Mouse (Mus musculus): ENCODE results near the gene Clns1a. TPM values are rescaled to one million over a fixed set of nuclear protein-coding genes. Genes with fewer than 3 reads are reported as not detected.

The Clns1a gene
- polyA plus RNA-seq, 1 experiment from 2014 or later = 152 TPM

GRCm38 (mm10) chr7:97700173-97700572, 3.7 kb downstream of the Clns1a start:
- H3K27me3 ChIP-seq (ENCODE audit: control insufficient read depth, insufficient read depth, low read depth, low read length) = no peaks in the 10 kb centered on the region
- no peaks in the 10 kb centered on the region for H3K36me3 ChIP-seq (ENCODE audit: control insufficient read depth, insufficient read depth, low read length)
- H3K27ac ChIP-seq (ENCODE audit: low read length) = no peak overlapping the region
- WGBS = 87% methylated on average over 4 of the region's 4 CpGs
- no peak overlapping the region for H3K9ac ChIP-seq (ENCODE audit: low read length)
- H3K4me3 ChIP-seq (ENCODE audit: low read length) = no peak overlapping the region
- no peak for ATAC-seq (ENCODE audit: low read depth)
- H3K9me3 ChIP-seq (ENCODE audit: control insufficient read depth, low read length) = no peaks in the 10 kb centered on the region
- H3K4me2 ChIP-seq (ENCODE audit: low read depth, low read length) = no peak overlapping the region
- H3K4me1 ChIP-seq (replicated peaks; ENCODE audit: control insufficient read depth, insufficient read depth, low read length) = peaks cover 12% of the 10 kb centered on the region

GRCm38 (mm10) chr7:97701106-97701505, 4.7 kb downstream of the Clns1a start:
- Histone ChIP-seq H3K27ac (ENCODE audit: low read length) (no peak overlapping the region), H3K4me2 (ENCODE audit: low read depth, low read length) (no peak overlapping the region), H3K9me3 (ENCODE audit: control insufficient read depth, low read length) (no peaks in the 10 kb centered on the region), H3K4me3 (ENCODE audit: low read length) (no peak overlapping the region), H3K36me3 (ENCODE audit: control insufficient read depth, insufficient read depth, low read length) (no peaks in the 10 kb centered on the region), H3K9ac (ENCODE audit: low read length) (no peak overlapping the region), H3K4me1 (replicated peaks; ENCODE audit: control insufficient read depth, insufficient read depth, low read length) (peaks cover 6% of the 10 kb centered on the region; the same call in 1 of the 2 replicates), H3K27me3 (ENCODE audit: control insufficient read depth, insufficient read depth, low read depth, low read length) (no peaks in the 10 kb centered on the region)
- ATAC-seq (ENCODE audit: low read depth) = no peak
- WGBS = 79% methylated on average over 6 of the region's 6 CpGs

GRCm38 (mm10) chr7:97707123-97707522, 10.7 kb downstream of the Clns1a start:
- H3K4me2 ChIP-seq (ENCODE audit: low read depth, low read length) = no peak overlapping the region
- H3K4me3 ChIP-seq (ENCODE audit: low read length) = no peak overlapping the region
- WGBS = 75% methylated on average over 4 of the region's 4 CpGs
- H3K9me3 ChIP-seq (ENCODE audit: control insufficient read depth, low read length) = no peaks in the 10 kb centered on the region
- H3K27ac ChIP-seq (ENCODE audit: low read length) = no peak overlapping the region
- no peak for ATAC-seq (ENCODE audit: low read depth)
- H3K27me3 ChIP-seq (ENCODE audit: control insufficient read depth, insufficient read depth, low read depth, low read length) = no peaks in the 10 kb centered on the region
- no peak overlapping the region for H3K9ac ChIP-seq (ENCODE audit: low read length)
- H3K36me3 ChIP-seq (ENCODE audit: control insufficient read depth, insufficient read depth, low read length) = no peaks in the 10 kb centered on the region
- no peaks in the 10 kb centered on the region for H3K4me1 ChIP-seq (replicated peaks; ENCODE audit: control insufficient read depth, insufficient read depth, low read length)

- Histone ChIP-seq H3K9ac (ENCODE audit: low read length) (no peak overlapping the region), H3K4me1 (replicated peaks; ENCODE audit: control insufficient read depth, insufficient read depth, low read length) (no peaks in the 10 kb centered on the region), H3K36me3 (ENCODE audit: control insufficient read depth, insufficient read depth, low read length) (peaks cover 4% of the 10 kb centered on the region; the same call in 1 of the 2 replicates), H3K4me2 (ENCODE audit: low read depth, low read length) (no peak overlapping the region), H3K4me3 (ENCODE audit: low read length) (no peak overlapping the region), H3K9me3 (ENCODE audit: control insufficient read depth, low read length) (no peaks in the 10 kb centered on the region), H3K27ac (ENCODE audit: low read length) (no peak overlapping the region), H3K27me3 (ENCODE audit: control insufficient read depth, insufficient read depth, low read depth, low read length) (no peaks in the 10 kb centered on the region)
- WGBS = 82% methylated on average over 5 of the region's 5 CpGs
- no peak for ATAC-seq (ENCODE audit: low read depth)
Measured at GRCm38 (mm10) chr7:97707809-97708208, 11.4 kb downstream of the Clns1a start.

GRCm38 (mm10) chr7:97709204-97709603, 12.8 kb downstream of the Clns1a start:
- WGBS = 88% methylated on average over 3 of the region's 3 CpGs
- ATAC-seq (ENCODE audit: low read depth) = no peak
- H3K4me3 ChIP-seq (ENCODE audit: low read length) = no peak overlapping the region
- H3K27ac ChIP-seq (ENCODE audit: low read length) = no peak overlapping the region
- H3K36me3 ChIP-seq (ENCODE audit: control insufficient read depth, insufficient read depth, low read length) = peaks cover 11% of the 10 kb centered on the region
- H3K9ac ChIP-seq (ENCODE audit: low read length) = no peak overlapping the region
- no peaks in the 10 kb centered on the region for H3K27me3 ChIP-seq (ENCODE audit: control insufficient read depth, insufficient read depth, low read depth, low read length)
- H3K4me2 ChIP-seq (ENCODE audit: low read depth, low read length) = no peak overlapping the region
- H3K4me1 ChIP-seq (replicated peaks; ENCODE audit: control insufficient read depth, insufficient read depth, low read length) = no peaks in the 10 kb centered on the region
- H3K9me3 ChIP-seq (ENCODE audit: control insufficient read depth, low read length) = no peaks in the 10 kb centered on the region

- H3K27me3 ChIP-seq (ENCODE audit: control insufficient read depth, insufficient read depth, low read depth, low read length) = no peaks in the 10 kb centered on the region
- H3K36me3 ChIP-seq (ENCODE audit: control insufficient read depth, insufficient read depth, low read length) = peaks cover 35% of the 10 kb centered on the region
- ATAC-seq (ENCODE audit: low read depth) = no peak
- H3K9ac ChIP-seq (ENCODE audit: low read length) = no peak overlapping the region
- H3K4me2 ChIP-seq (ENCODE audit: low read depth, low read length) = no peak overlapping the region
- H3K9me3 ChIP-seq (ENCODE audit: control insufficient read depth, low read length) = no peaks in the 10 kb centered on the region
- WGBS = 94% methylated on average over 5 of the region's 5 CpGs
- no peak overlapping the region for H3K4me3 ChIP-seq (ENCODE audit: low read length)
- no peaks in the 10 kb centered on the region for H3K4me1 ChIP-seq (replicated peaks; ENCODE audit: control insufficient read depth, insufficient read depth, low read length)
- no peak overlapping the region for H3K27ac ChIP-seq (ENCODE audit: low read length)
Measured at GRCm38 (mm10) chr7:97714651-97715050, 18.2 kb downstream of the Clns1a start.

- Histone ChIP-seq H3K4me1 (replicated peaks; ENCODE audit: control insufficient read depth, insufficient read depth, low read length) (no peaks in the 10 kb centered on the region), H3K36me3 (ENCODE audit: control insufficient read depth, insufficient read depth, low read length) (peaks cover 39% of the 10 kb centered on the region), H3K9me3 (ENCODE audit: control insufficient read depth, low read length) (no peaks in the 10 kb centered on the region), H3K27ac (ENCODE audit: low read length) (no peak overlapping the region), H3K4me2 (ENCODE audit: low read depth, low read length) (no peak overlapping the region), H3K27me3 (ENCODE audit: control insufficient read depth, insufficient read depth, low read depth, low read length) (no peaks in the 10 kb centered on the region), H3K9ac (ENCODE audit: low read length) (no peak overlapping the region), H3K4me3 (ENCODE audit: low read length) (no peak overlapping the region)
- ATAC-seq (ENCODE audit: low read depth) = no peak
- WGBS = 92% methylated on average over 1 of the region's 1 CpGs
Measured at GRCm38 (mm10) chr7:97717326-97717725, 20.9 kb downstream of the Clns1a start.

- Histone ChIP-seq H3K27ac (ENCODE audit: low read length) (no peak overlapping the region), H3K36me3 (ENCODE audit: control insufficient read depth, insufficient read depth, low read length) (peaks cover 29% of the 10 kb centered on the region), H3K4me3 (ENCODE audit: low read length) (no peak overlapping the region), H3K9ac (ENCODE audit: low read length) (no peak overlapping the region), H3K4me2 (ENCODE audit: low read depth, low read length) (no peak overlapping the region), H3K4me1 (replicated peaks; ENCODE audit: control insufficient read depth, insufficient read depth, low read length) (no peaks in the 10 kb centered on the region), H3K27me3 (ENCODE audit: control insufficient read depth, insufficient read depth, low read depth, low read length) (no peaks in the 10 kb centered on the region), H3K9me3 (ENCODE audit: control insufficient read depth, low read length) (no peaks in the 10 kb centered on the region)
- 80% methylated on average over 5 of the region's 5 CpGs for WGBS
- ATAC-seq (ENCODE audit: low read depth) = no peak
Measured at GRCm38 (mm10) chr7:97719078-97719477, 22.6 kb downstream of the Clns1a start.

GRCm38 (mm10) chr7:97720109-97720508, 23.7 kb downstream of the Clns1a start:
- peaks cover 20% of the 10 kb centered on the region for H3K36me3 ChIP-seq (ENCODE audit: control insufficient read depth, insufficient read depth, low read length)
- no peaks in the 10 kb centered on the region for H3K4me1 ChIP-seq (replicated peaks; ENCODE audit: control insufficient read depth, insufficient read depth, low read length)
- H3K9ac ChIP-seq (ENCODE audit: low read length) = no peak overlapping the region
- WGBS = 78% methylated on average over 5 of the region's 5 CpGs
- no peaks in the 10 kb centered on the region for H3K27me3 ChIP-seq (ENCODE audit: control insufficient read depth, insufficient read depth, low read depth, low read length)
- no peak for ATAC-seq (ENCODE audit: low read depth)
- no peak overlapping the region for H3K4me2 ChIP-seq (ENCODE audit: low read depth, low read length)
- no peak overlapping the region for H3K27ac ChIP-seq (ENCODE audit: low read length)
- H3K4me3 ChIP-seq (ENCODE audit: low read length) = no peak overlapping the region
- no peaks in the 10 kb centered on the region for H3K9me3 ChIP-seq (ENCODE audit: control insufficient read depth, low read length)

GRCm38 (mm10) chr7:97722278-97722918, 26.0 kb downstream of the Clns1a start:
- Histone ChIP-seq H3K4me2 (ENCODE audit: low read depth, low read length) (no peak overlapping the region), H3K4me1 (replicated peaks; ENCODE audit: control insufficient read depth, insufficient read depth, low read length) (no peaks in the 10 kb centered on the region), H3K9ac (ENCODE audit: low read length) (no peak overlapping the region), H3K27ac (ENCODE audit: low read length) (no peak overlapping the region), H3K9me3 (ENCODE audit: control insufficient read depth, low read length) (no peaks in the 10 kb centered on the region), H3K27me3 (ENCODE audit: control insufficient read depth, insufficient read depth, low read depth, low read length) (no peaks in the 10 kb centered on the region), H3K4me3 (ENCODE audit: low read length) (no peak overlapping the region), H3K36me3 (ENCODE audit: control insufficient read depth, insufficient read depth, low read length) (peaks cover 12% of the 10 kb centered on the region)
- 86% methylated on average over 7 of the region's 7 CpGs for WGBS
- ATAC-seq (ENCODE audit: low read depth) = no peak
